Comparison of ENCODE assay signal across 8 mouse cellular contexts in the genomic region with DNA sequence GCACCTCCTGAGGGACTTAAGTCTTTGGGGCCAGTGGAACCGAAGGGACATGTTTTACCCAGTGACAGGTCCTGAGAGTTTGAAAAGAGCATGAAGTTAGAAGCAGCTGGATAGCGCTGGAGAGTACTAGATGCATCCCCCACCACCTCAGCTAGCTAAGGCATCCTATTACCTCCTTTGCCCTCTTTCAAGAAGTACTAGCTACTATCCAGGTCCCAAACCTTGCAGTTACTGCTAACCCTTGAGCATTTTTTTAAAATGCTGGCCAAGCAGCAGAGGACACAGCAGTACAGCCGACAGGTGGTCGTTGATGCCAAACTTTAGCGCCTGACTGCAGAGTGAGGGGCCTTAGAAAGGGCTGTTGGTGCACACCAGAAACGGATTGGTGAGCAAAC. TPM values are rescaled to one million over a fixed set of nuclear protein-coding genes. Genes with fewer than 3 reads are reported as not detected.
DNase-seq lines count a peak whose midpoint lies in the region; ATAC-seq and TF ChIP-seq lines count a peak whose summit lies in the region.

No protein-coding gene starts in this region.

- H3K27me3 ChIP-seq in hindbrain, embryonic 10.5 days (ENCODE audit: insufficient read depth, poor library complexity, severe bottlenecking) = peaks cover 29% of the 10 kb centered on the region
- H3K27me3 ChIP-seq in midbrain, embryonic 12.5 days = peaks cover 31% of the 10 kb centered on the region

- H3K9ac ChIP-seq in midbrain, embryonic 12.5 days (replicated peaks) = peak overlapping the region; percentile 77

- H3K9me3 ChIP-seq in hindbrain, embryonic 10.5 days = no peaks in the 10 kb centered on the region
- H3K9me3 ChIP-seq in midbrain, embryonic 12.5 days = no peaks in the 10 kb centered on the region

- H3K36me3 ChIP-seq in hindbrain, embryonic 10.5 days = no peaks in the 10 kb centered on the region
- no peaks in the 10 kb centered on the region for H3K36me3 ChIP-seq in midbrain, embryonic 12.5 days

- WGBS in hindbrain, embryonic 10.5 days = 13% methylated on average over 6 of the region's 6 CpGs
- whole genome bisulfite sequencing in midbrain, embryonic 12.5 days = 12% methylated on average over 6 of the region's 6 CpGs

- peaks cover 16% of the 10 kb centered on the region for H3K4me1 ChIP-seq in hindbrain, embryonic 10.5 days (replicated peaks)
- peaks cover 11% of the 10 kb centered on the region for H3K4me1 ChIP-seq in midbrain, embryonic 12.5 days

- peak overlapping the region; percentile 99 for H3K4me3 ChIP-seq in layer of hippocampus, adult 2 months
- H3K4me3 ChIP-seq in hindbrain, embryonic 10.5 days = peak overlapping the region; percentile 74
- H3K4me3 ChIP-seq in midbrain, embryonic 12.5 days = peak overlapping the region; percentile 69

- no peak for TF ChIP-seq CTCF in layer of hippocampus, adult 2 months (conservative IDR thresholded peaks at IDR 0.05)

- peak overlapping the region; percentile 98 for H3K4me2 ChIP-seq in midbrain, embryonic 12.5 days (replicated peaks)

- no peak for DNase-seq in layer of hippocampus, adult 2 months (ENCODE audit: low spot score in 2 of 2)
- DNase-seq in layer of hippocampus, postnatal 10 days (ENCODE audit: low spot score in 2 of 2) = no peak
- peak; percentile 30 for DNase-seq in embryo, embryonic 11 days
- DNase-seq in hindbrain, embryonic 10.5 days (ENCODE audit: low spot score) = no peak
- DNase-seq in B cell, adult 2 months = no peak
- DNase-seq in gastrocnemius, postnatal 36 days = no peak
- no peak for DNase-seq in natural killer cell, adult 2 months (ENCODE audit: low spot score in 2 of 2)

- no peak for ATAC-seq in midbrain, embryonic 12.5 days (ENCODE audit: low FRiP score, low read depth)

- peak overlapping the region; percentile 99 for H3K27ac ChIP-seq in layer of hippocampus, adult 2 months
- H3K27ac ChIP-seq in hindbrain, embryonic 10.5 days = peak overlapping the region; percentile 88; the same call in 1 of the 2 replicates
- no peak overlapping the region for H3K27ac ChIP-seq in midbrain, embryonic 12.5 days (replicated peaks)

- intact Hi-C loops in gastrocnemius, postnatal 36 days (cut with DNase I) = loop anchor here (2.0 kb wide), 1 partner anchor 538 kb away; no protein-coding TSS in a partner anchor

RNA-seq across cellular contexts. Expression of gene Plcb1, which starts 1.0 kb away (rescaled TPM):
- total RNA-seq in layer of hippocampus, adult 2 months (2021) = 100 to 1,000 TPM; 152 to 156 TPM
- 100 to 1,000 TPM in 1 of 2 experiments, 10 to 100 TPM in 1; 98.5 to 100 TPM for total RNA-seq in layer of hippocampus, postnatal 10 days (2021)
- 4.6 and 6.7 TPM in 2 replicates for polyA plus RNA-seq in hindbrain, embryonic 10.5 days (2016; fragmentation: Nextera tagmentation; extraction: Ambion mirVana)
- polyA plus RNA-seq in midbrain, embryonic 12.5 days (2016; fragmentation: Nextera tagmentation; extraction: Ambion mirVana) = 10.3 and 12.0 TPM in 2 replicates
- 1 to 10 TPM; 1.3 to 1.6 TPM for total RNA-seq in gastrocnemius, postnatal 36 days (2021)

Comparison
In these comparisons a context has a peak if more than half of its experiments do, and no peak if none do; other contexts are left out.
1. RNA of gene Plcb1, which starts 1.0 kb away (total RNA-seq): 152 to 156 TPM in layer of hippocampus, adult 2 months and 98.5 to 100 TPM in layer of hippocampus, postnatal 10 days; 1.3 to 1.6 TPM in gastrocnemius, postnatal 36 days; every median in the first group is over 10 times any median in the second.
2. Peak in every context shown above with its lines, with median percentiles within 50 percentile points of each other: H3K4me3 ChIP-seq.